Comparison of ENCODE assay signal across 21 mouse cellular contexts in the genomic region with DNA sequence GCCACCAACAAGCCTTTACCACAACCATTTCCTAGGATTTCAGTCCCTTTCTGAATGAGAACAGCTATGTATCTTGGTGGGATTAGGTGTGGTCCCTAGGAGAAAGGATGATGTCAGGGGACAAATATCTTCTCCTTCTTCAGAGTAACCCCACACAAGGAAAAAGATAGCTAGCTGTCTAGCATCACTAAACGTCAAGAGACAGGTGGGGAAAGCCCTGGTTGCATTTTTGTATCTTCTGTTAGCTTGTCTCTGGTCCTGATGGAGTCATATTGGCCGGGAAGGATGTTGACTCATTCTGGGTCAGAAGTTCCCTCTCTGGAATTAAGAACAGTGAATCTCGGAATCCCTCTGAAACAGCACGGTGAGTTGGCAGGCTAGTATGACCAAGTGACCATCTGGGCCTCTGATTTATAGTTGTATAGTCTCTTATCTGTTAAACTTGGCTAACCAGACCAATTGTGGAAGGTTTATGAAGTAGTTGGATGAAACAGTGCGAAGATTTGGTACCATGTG.
"Had no signal": no experiment of that assay in that cellular context is flagged by ENCODE, and none has a peak within 500 bp of the region (broad histone marks: within the 10 kb centered on the region; RNA-seq: fewer than 3 reads in every experiment).

No protein-coding gene starts in this region.

- H3K36me3 ChIP-seq: limb, embryonic 10.5 days; limb, embryonic 13.5 days; liver, embryonic 12.5 days; liver, embryonic 15.5 days; lung, embryonic 15.5 days; midbrain, embryonic 12.5 days; midbrain, embryonic 15.5 days; neural tube, embryonic 13.5 days; stomach, embryonic 15.5 days had no signal

- H3K27me3 ChIP-seq: limb, embryonic 13.5 days; liver, embryonic 12.5 days; liver, embryonic 15.5 days; lung, embryonic 15.5 days; midbrain, embryonic 12.5 days; midbrain, embryonic 15.5 days; neural tube, embryonic 13.5 days; stomach, embryonic 15.5 days had no signal

- DNase-seq: kidney, adult 2 months; kidney, postnatal 25 days; layer of hippocampus, adult 9-11 months; layer of hippocampus, postnatal 36 days; liver; lung, adult 18-20 months; lung, postnatal 14 days; right cerebral cortex, postnatal 14 days; right cerebral cortex, postnatal 4 days; spleen, adult 18-20 months; thymus, postnatal 25 days had no signal

- H3K4me3 ChIP-seq: layer of hippocampus, adult 2 months; limb, embryonic 10.5 days; limb, embryonic 13.5 days; liver, embryonic 12.5 days; liver, embryonic 15.5 days; lung, embryonic 15.5 days; midbrain, embryonic 12.5 days; midbrain, embryonic 15.5 days; neural tube, embryonic 13.5 days; stomach, embryonic 15.5 days had no signal

- H3K4me2 ChIP-seq: limb, embryonic 13.5 days; liver, embryonic 12.5 days; liver, embryonic 15.5 days; lung, embryonic 15.5 days; midbrain, embryonic 12.5 days; midbrain, embryonic 15.5 days; neural tube, embryonic 13.5 days; stomach, embryonic 15.5 days had no signal
